Mouse (Mus musculus): ENCODE data around the gene Olfr982. TPM values are rescaled to one million over a fixed set of nuclear protein-coding genes. Genes with fewer than 3 reads are reported as not detected.

Olfr982 gene
- not detected in 2 replicates for polyA plus RNA-seq (2021; fragmentation: Nextera tagmentation)
- long read RNA-seq, experiment 1, result 0 reads
- long read RNA-seq, experiment 2, result 0 reads

DNA sequence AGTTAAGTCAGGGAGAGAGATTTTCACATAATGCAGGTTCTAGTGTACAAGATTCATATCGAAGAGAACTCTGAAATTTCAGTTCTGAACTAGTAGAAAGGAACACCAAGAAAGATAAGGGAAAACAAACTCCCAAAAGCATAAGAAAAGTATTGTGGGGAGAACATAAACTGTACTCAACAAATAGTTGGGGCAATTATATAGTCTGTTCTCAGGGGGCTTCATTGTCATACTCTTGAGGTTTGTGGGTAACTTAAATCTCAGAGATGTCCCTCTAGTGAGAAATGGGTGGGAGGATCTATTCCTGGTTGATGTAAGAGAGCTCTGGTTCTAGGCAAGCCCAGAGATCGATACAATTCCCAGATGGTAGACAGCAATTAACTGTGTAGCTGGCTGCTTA, at the start of gene Olfr982:
Gene Olfr982, plus strand, starts transcription at position 301 of the 400 bp plus-strand sequence.

GRCm38 (mm10) chr9:40093495-40093894, 19.9 kb downstream of the Olfr982 start, which contains the start of gene Olfr983:
Gene Olfr983 (minus strand): TSS chr9:40093595.

GRCm38 (mm10) chr9:40114106-40114505, 40.5 kb downstream of the Olfr982 start, which contains the start of gene Olfr984:
Gene Olfr984 (minus strand): TSS chr9:40114206.

Other genes starting within 250 kb of the Olfr982 start
- gene Olfr971, start 237.0 kb upstream of the Olfr982 start, polyA plus RNA-seq (2021; fragmentation: Nextera tagmentation), result not detected in 2 replicates
- not detected in 2 replicates for gene Olfr972, start 207.4 kb upstream of the Olfr982 start, polyA plus RNA-seq (2021; fragmentation: Nextera tagmentation)
- gene Olfr229, start 166.5 kb upstream of the Olfr982 start, polyA plus RNA-seq (2021; fragmentation: Nextera tagmentation), result not detected in 2 replicates
- not detected in 2 replicates for gene Olfr974, start 136.3 kb upstream of the Olfr982 start, polyA plus RNA-seq (2021; fragmentation: Nextera tagmentation)
- gene Olfr975, start 121.8 kb upstream of the Olfr982 start, polyA plus RNA-seq (2021; fragmentation: Nextera tagmentation), result not detected in 2 replicates
- gene Olfr976, start 112.7 kb upstream of the Olfr982 start, polyA plus RNA-seq (2021; fragmentation: Nextera tagmentation), result not detected in 2 replicates
- gene Olfr978, start 81.7 kb upstream of the Olfr982 start, polyA plus RNA-seq (2021; fragmentation: Nextera tagmentation), result not detected in 2 replicates
- not detected in 2 replicates for gene Olfr979, start 70.4 kb upstream of the Olfr982 start, polyA plus RNA-seq (2021; fragmentation: Nextera tagmentation)
- not detected in 2 replicates for gene Olfr980, start 64.2 kb upstream of the Olfr982 start, polyA plus RNA-seq (2021; fragmentation: Nextera tagmentation)
- gene Olfr981, start 52.4 kb upstream of the Olfr982 start, polyA plus RNA-seq (2021; fragmentation: Nextera tagmentation), result not detected in 2 replicates
- not detected in 2 replicates for gene Olfr983, start 19.8 kb downstream of the Olfr982 start, polyA plus RNA-seq (2021; fragmentation: Nextera tagmentation)
- not detected in 2 replicates for gene Olfr984, start 40.4 kb downstream of the Olfr982 start, polyA plus RNA-seq (2021; fragmentation: Nextera tagmentation)
- gene Olfr985, start 56.4 kb downstream of the Olfr982 start, polyA plus RNA-seq (2021; fragmentation: Nextera tagmentation), result not detected in 2 replicates
- gene Tmem225, start 74.3 kb downstream of the Olfr982 start, polyA plus RNA-seq (2021; fragmentation: Nextera tagmentation), result not detected in 2 replicates
- not detected in 2 replicates for gene Olfr986, start 107.1 kb downstream of the Olfr982 start, polyA plus RNA-seq (2021; fragmentation: Nextera tagmentation)
- 1.4 and 1.8 TPM in 2 replicates for gene Zfp202, start 118.5 kb downstream of the Olfr982 start, polyA plus RNA-seq (2021; fragmentation: Nextera tagmentation)
- 63.6 and 73.1 TPM in 2 replicates for gene Scn3b, start 195.4 kb downstream of the Olfr982 start, polyA plus RNA-seq (2021; fragmentation: Nextera tagmentation)